Comparison of ENCODE assay signal across 8 mouse cellular contexts in genomic region chr4:152177537-152178343, GRCm38 (mm10). TPM values are rescaled to one million over a fixed set of nuclear protein-coding genes. Genes with fewer than 3 reads are reported as not detected.
DNase-seq lines count a peak whose midpoint lies in the region; ATAC-seq lines count a peak whose summit lies in the region.

Gene Acot7, plus strand, starts transcription at chr4:152178134.

- H3K4me1 ChIP-seq in embryonic facial prominence, embryonic 11.5 days (ENCODE audit: control insufficient read depth, insufficient read depth, low read length): peaks cover 5% of the 10 kb centered on the region; the same call in 1 of the 2 replicates
- H3K4me1 ChIP-seq in midbrain, embryonic 11.5 days (ENCODE audit: control insufficient read depth, insufficient read depth, low read length): peaks cover 17% of the 10 kb centered on the region

- peak; percentile 93 for ATAC-seq in embryonic facial prominence, embryonic 11.5 days (replicated peaks; ENCODE audit: insufficient number of reproducible peaks, low FRiP score, low TSS enrichment, low read depth)
- ATAC-seq in granulocyte monocyte progenitor cell, adult 5-6 weeks (replicated peaks; ENCODE audit: poor library complexity, severe bottlenecking): peak; percentile 69
- ATAC-seq in midbrain, embryonic 11.5 days (ENCODE audit: low FRiP score): peak; percentile 96

- H3K36me3 ChIP-seq in embryonic facial prominence, embryonic 11.5 days (replicated peaks; ENCODE audit: control insufficient read depth, insufficient read depth, low read depth, low read length): no peaks in the 10 kb centered on the region
- H3K36me3 ChIP-seq in midbrain, embryonic 11.5 days (ENCODE audit: control insufficient read depth, insufficient read depth, low read length): no peaks in the 10 kb centered on the region

- H3K27me3 ChIP-seq in embryonic facial prominence, embryonic 11.5 days (ENCODE audit: control insufficient read depth, insufficient read depth, low read length): peaks cover 15% of the 10 kb centered on the region
- peaks cover 5% of the 10 kb centered on the region; the same call in 1 of the 2 replicates for H3K27me3 ChIP-seq in midbrain, embryonic 11.5 days (ENCODE audit: control insufficient read depth, insufficient read depth, low read length)

- peak within 1 kb of the TSS; percentile 88 for H3K9ac ChIP-seq in embryonic facial prominence, embryonic 11.5 days (replicated peaks; ENCODE audit: low read length)
- H3K9ac ChIP-seq in midbrain, embryonic 11.5 days (ENCODE audit: low read length): peak within 1 kb of the TSS; percentile 85

- no peaks in the 10 kb centered on the region for H3K9me3 ChIP-seq in embryonic facial prominence, embryonic 11.5 days (replicated peaks; ENCODE audit: control insufficient read depth, low read length)
- H3K9me3 ChIP-seq in midbrain, embryonic 11.5 days (ENCODE audit: control insufficient read depth, low read length): no peaks in the 10 kb centered on the region

- H3K27ac ChIP-seq in embryonic facial prominence, embryonic 11.5 days (replicated peaks; ENCODE audit: low read depth, low read length): no peak within 1 kb of the TSS
- H3K27ac ChIP-seq in midbrain, embryonic 11.5 days (ENCODE audit: low read depth, low read length): peak within 1 kb of the TSS; percentile 42; the same call in 1 of the 2 replicates

- H3K4me3 ChIP-seq in embryonic facial prominence, embryonic 11.5 days (ENCODE audit: low read depth, low read length): peak within 1 kb of the TSS; percentile 67
- H3K4me3 ChIP-seq in midbrain, embryonic 11.5 days (ENCODE audit: low read depth, low read length): peak within 1 kb of the TSS; percentile 69

- DNase-seq in adrenal gland, postnatal 25 days: peak; percentile 94
- DNase-seq in embryonic facial prominence, embryonic 11.5 days (ENCODE audit: low spot score): peak; percentile 95
- DNase-seq in kidney, adult 11 months: peak; percentile 85
- peak; percentile 97 for DNase-seq in left cerebral cortex, postnatal 4 days
- peak; percentile 98 for DNase-seq in midbrain, embryonic 11.5 days (ENCODE audit: low spot score, missing footprints)
- peak; percentile 96 for DNase-seq in right cerebral cortex, postnatal 4 days
- DNase-seq in yolk sac, embryonic 10.5 days (ENCODE audit: low spot score): peak; percentile 92

- intact Hi-C loops in left cerebral cortex, postnatal 4 days (cut with DNase I): loop anchor here (5.0 to 10.0 kb wide), 2 partner anchors 110 to 247 kb away; no protein-coding TSS in a partner anchor

- H3K4me2 ChIP-seq in embryonic facial prominence, embryonic 11.5 days (ENCODE audit: low read depth, low read length): peak within 1 kb of the TSS; percentile 96
- peak within 1 kb of the TSS; percentile 91 for H3K4me2 ChIP-seq in midbrain, embryonic 11.5 days

- under 1% methylated on average over 96 of the region's 108 CpGs for WGBS in embryonic facial prominence, embryonic 11.5 days
- under 1% methylated on average over 92 of the region's 108 CpGs for WGBS in midbrain, embryonic 11.5 days

RNA-seq across cellular contexts. Expression of gene Acot7, which starts in this region (rescaled TPM):
- total RNA-seq in adrenal gland, postnatal 25 days (2021): 34.6 and 39.9 TPM in 2 replicates
- 47.5 and 54.9 TPM in 2 replicates for polyA plus RNA-seq in embryonic facial prominence, embryonic 11.5 days (2014; fragmentation: Nextera tagmentation; extraction: Ambion mirVana)
- total RNA-seq in granulocyte monocyte progenitor cell, adult 5-6 weeks (2014; fragmentation: Nextera tagmentation): 124 and 134 TPM in 2 replicates
- total RNA-seq in granulocyte monocyte progenitor cell, adult 5-6 weeks (2017): 79.4 and 89.5 TPM in 2 replicates
- 100 to 1,000 TPM; 349 to 380 TPM for total RNA-seq in left cerebral cortex, postnatal 4 days (2021)
- 92.5 and 93.5 TPM in 2 replicates for polyA plus RNA-seq in midbrain, embryonic 11.5 days (2014; fragmentation: Nextera tagmentation; extraction: Ambion mirVana)
